Mouse (Mus musculus) ES-Bruce4 (cell line): ENCODE data around the gene Nkx2-2. TPM values are rescaled to one million over a fixed set of nuclear protein-coding genes. Genes with fewer than 3 reads are reported as not detected.

Source experiments
- H3K27ac ChIP-seq: 2 replicates; pipeline ENCODE4 v1.5.1; 2012; ENCODE audit warnings: low read length, inconsistent platforms; ENCODE audit not compliant: insufficient read depth
- H3K27me3 ChIP-seq: 2 replicates; pipeline ENCODE4 v1.6.1; 2012; ENCODE audit warnings: mild to moderate bottlenecking, low read length, inconsistent platforms; ENCODE audit not compliant: control insufficient read depth, poor library complexity, insufficient read depth, severe bottlenecking
- H3K36me3 ChIP-seq: 2 replicates; pipeline ENCODE4 v1.6.1; 2012; ENCODE audit warnings: inconsistent platforms, mild to moderate bottlenecking, low read length, moderate library complexity; ENCODE audit not compliant: control insufficient read depth, poor library complexity, insufficient read depth, severe bottlenecking
- H3K4me1 ChIP-seq: one replicate; pipeline ENCODE4 v1.8.1; 2011; ENCODE audit warnings: low read length; ENCODE audit not compliant: control insufficient read depth, insufficient read depth
- H3K4me3 ChIP-seq: 2 replicates; pipeline ENCODE4 v1.5.1; 2011; ENCODE audit warnings: low read depth, mild to moderate bottlenecking, low read length
- H3K9ac ChIP-seq: 2 replicates; pipeline ENCODE4 v1.6.1; 2012; ENCODE audit warnings: low read depth, mild to moderate bottlenecking, inconsistent platforms; ENCODE audit not compliant: poor library complexity, severe bottlenecking
- H3K9me3 ChIP-seq: replicated peaks from 2 replicates; pipeline ENCODE4 v1.6.1; 2012; ENCODE audit warnings: mild to moderate bottlenecking, low read length, inconsistent platforms; ENCODE audit not compliant: control insufficient read depth, poor library complexity, insufficient read depth, severe bottlenecking
- CTCF ChIP-seq: IDR thresholded peaks from one replicate; pipeline ENCODE4 v1.8.1; 2011; ENCODE audit warnings: low read depth, low read length
- EP300 ChIP-seq: IDR thresholded peaks from 2 replicates; pipeline ENCODE4 v1.6.1; 2011; ENCODE audit warnings: low read depth, low read length; ENCODE audit not compliant: insufficient read depth
- POLR2A ChIP-seq: IDR thresholded peaks from one replicate; pipeline ENCODE4 v1.8.1; 2011; ENCODE audit warnings: low read length; ENCODE audit not compliant: insufficient read depth
- polyA plus RNA-seq: library from polyadenylated mRNA; stranded (reverse); fragments of >200 nt; gene quantifications from 2 replicates; pipeline ENCODE4 v1.2.4, GENCODE M21; 2011; ENCODE audit warnings: low read depth; ENCODE audit not compliant: missing spikeins, insufficient read depth, insufficient read length

Gene Nkx2-2
- polyA plus RNA-seq, 1 experiment = not detected

DNA sequence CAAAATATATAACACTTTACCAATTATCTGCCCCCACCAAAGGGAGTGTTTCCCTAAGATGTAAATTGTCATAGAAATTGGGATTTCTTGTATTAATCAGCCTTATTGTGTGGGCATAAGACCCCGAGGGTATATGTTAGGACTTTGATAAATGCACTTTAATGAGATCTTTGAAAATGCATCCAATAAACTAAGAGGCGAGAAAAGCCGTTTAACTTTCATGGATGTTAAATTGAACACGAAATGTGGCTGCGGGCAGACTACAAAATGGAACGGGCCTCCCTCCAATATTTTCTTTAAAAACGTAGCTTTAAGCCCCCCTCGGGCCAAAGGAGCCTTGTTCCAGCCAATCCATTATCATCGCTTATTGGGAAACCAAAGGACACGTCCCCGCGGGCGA, 1.3 kb downstream of the Nkx2-2 start:
- Histone ChIP-seq H3K9ac (no peak overlapping the region), H3K27me3 (peaks cover 50% of the 10 kb centered on the region), H3K9me3 (no peaks in the 10 kb centered on the region), H3K4me1 (no peaks in the 10 kb centered on the region), H3K27ac (no peak overlapping the region), H3K36me3 (no peaks in the 10 kb centered on the region), H3K4me3 (no peak overlapping the region)
- TF ChIP-seq EP300 (no peak), CTCF (no peak), POLR2A (no peak)

- Histone ChIP-seq H3K4me3 (peak overlapping the region; percentile 6; the same call in 1 of the 2 replicates), H3K9me3 (no peaks in the 10 kb centered on the region), H3K9ac (no peak overlapping the region), H3K27me3 (peaks cover 55% of the 10 kb centered on the region), H3K36me3 (no peaks in the 10 kb centered on the region), H3K27ac (no peak overlapping the region), H3K4me1 (no peaks in the 10 kb centered on the region)
- TF ChIP-seq EP300 (no peak), POLR2A (no peak), CTCF (no peak)
These were observed 3.6 kb downstream of the Nkx2-2 start for GRCm38 (mm10) chr2:147190316-147191021.

DNA sequence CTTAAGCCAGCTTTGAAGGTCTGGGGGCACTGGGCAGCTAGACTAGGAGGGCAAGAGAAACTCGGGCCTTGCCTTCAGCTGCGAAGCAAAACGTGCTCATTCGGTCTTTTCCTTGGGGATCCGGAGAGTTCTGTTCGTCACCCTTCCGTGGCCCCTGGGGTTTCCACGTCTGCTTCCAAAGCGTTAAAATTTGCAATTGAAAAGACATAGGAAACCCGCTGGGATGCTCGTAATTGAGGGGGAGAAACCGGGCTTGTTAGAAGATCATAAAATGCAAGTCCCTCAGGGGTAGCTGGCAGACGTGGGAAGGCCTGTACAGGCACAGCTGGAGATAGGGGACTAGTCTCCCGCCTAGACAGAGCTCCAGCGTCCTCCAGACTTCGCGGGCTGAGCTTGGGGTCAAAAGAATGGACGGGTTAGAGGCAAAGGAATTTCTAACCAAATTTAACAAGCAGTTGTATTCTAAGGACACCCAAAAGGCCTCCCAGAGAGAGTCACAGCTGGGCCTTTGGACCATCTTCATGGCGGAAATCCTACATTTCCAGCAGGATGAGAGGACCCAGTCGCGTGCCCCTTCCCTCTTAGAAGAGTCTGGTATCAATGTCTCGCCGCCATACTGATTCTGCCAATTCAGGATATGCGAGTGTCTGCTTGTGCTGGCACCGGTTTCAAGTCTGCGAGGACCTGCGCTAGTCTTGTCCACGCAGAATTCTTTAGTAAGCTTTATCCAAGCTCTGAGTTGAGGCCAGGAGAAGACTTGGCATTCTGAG, 4.3 kb downstream of the Nkx2-2 start:
- Histone ChIP-seq H3K27me3 (peaks cover 55% of the 10 kb centered on the region), H3K4me3 (peak overlapping the region; percentile 38)

GRCm38 (mm10) chr2:147188871-147189545, 5.0 kb downstream of the Nkx2-2 start:
- peaks cover 59% of the 10 kb centered on the region for H3K27me3 ChIP-seq
- no peaks in the 10 kb centered on the region for H3K4me1 ChIP-seq
- no peak overlapping the region for H3K9ac ChIP-seq
- no peaks in the 10 kb centered on the region for H3K9me3 ChIP-seq
- H3K36me3 ChIP-seq = no peaks in the 10 kb centered on the region
- TF ChIP-seq POLR2A = no peak
- TF ChIP-seq CTCF = no peak
- no peak for TF ChIP-seq EP300
- H3K4me3 ChIP-seq = peak overlapping the region; percentile 38
- H3K27ac ChIP-seq = no peak overlapping the region

More for the DNA sequence above, 4.3 kb downstream of the Nkx2-2 start:
- Histone ChIP-seq H3K36me3 (no peaks in the 10 kb centered on the region), H3K27ac (no peak overlapping the region), H3K4me1 (no peaks in the 10 kb centered on the region), H3K9ac (no peak overlapping the region), H3K9me3 (no peaks in the 10 kb centered on the region)
- TF ChIP-seq EP300 (no peak), POLR2A (no peak), CTCF (no peak)

- peaks cover 58% of the 10 kb centered on the region for H3K27me3 ChIP-seq
- no peak for TF ChIP-seq POLR2A
- TF ChIP-seq EP300 = no peak
- no peak for TF ChIP-seq CTCF
- H3K4me1 ChIP-seq = no peaks in the 10 kb centered on the region
- H3K36me3 ChIP-seq = no peaks in the 10 kb centered on the region
- H3K9me3 ChIP-seq = no peaks in the 10 kb centered on the region
- H3K9ac ChIP-seq = no peak overlapping the region
- no peak overlapping the region for H3K27ac ChIP-seq
- 0 out of 2 replicates have a peak overlapping the region, but pooled peaks have one; percentile 2 for H3K4me3 ChIP-seq
These were observed 5.9 kb downstream of the Nkx2-2 start for GRCm38 (mm10) chr2:147188074-147188700.
